Mouse (Mus musculus): Measurements from ENCODE around the gene Lin28a.

DNA sequence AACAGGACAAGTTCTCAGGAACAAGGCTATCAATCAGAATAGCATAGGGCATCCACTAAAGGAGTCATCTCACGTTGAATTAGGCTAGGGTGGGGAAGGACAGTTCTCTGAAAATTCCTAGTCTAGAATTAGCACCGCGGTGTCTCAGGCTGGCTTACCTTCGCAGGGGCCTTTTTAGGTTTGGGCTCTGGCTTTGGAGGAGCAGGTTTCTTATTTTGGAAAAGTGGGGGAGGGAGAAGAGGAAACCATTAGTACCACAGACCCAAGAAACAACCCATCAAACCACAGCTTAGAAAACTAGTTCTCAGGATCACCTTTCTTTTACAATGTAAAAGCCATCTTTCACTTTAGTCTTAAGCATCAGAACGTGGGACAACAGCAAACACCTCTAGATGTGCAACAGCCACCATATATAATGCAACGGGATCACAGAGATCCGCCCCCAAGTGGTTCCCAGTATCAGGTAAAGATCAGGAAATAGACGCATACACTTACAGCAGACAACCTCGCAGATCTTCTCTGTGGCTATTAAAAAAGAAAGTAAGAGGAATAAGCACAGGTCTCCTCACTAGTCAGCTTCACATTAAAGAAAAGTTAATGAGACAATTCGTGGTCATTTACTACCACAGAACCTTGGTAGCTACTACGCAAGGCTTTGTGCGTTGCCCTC, 52.2 kb downstream of the Lin28a start:
- TF ChIP-seq CTCF (IDR thresholded peaks at IDR 0.05; ENCODE audit: insufficient read depth, low read depth, low read length) (no peak), POLR2A (IDR thresholded peaks at IDR 0.05; ENCODE audit: insufficient read depth, low read depth, low read length) (no peak)
